Mouse (Mus musculus): ENCODE measurements at regions not wholly inside any gene's neighbourhood (a gene's known extent, or its start where the extent isn't known, plus 50 kb on each side); places are given as distances from the start of the nearest gene placed in this dataset.

- TF ChIP-seq CTCF (conservative IDR thresholded peaks at IDR 0.05; ENCODE audit: low read length) (no peak), NANOG (IDR thresholded peaks at IDR 0.05; ENCODE audit: borderline replicate concordance, low read length) (no peak)
These were observed 157.8 kb upstream of the Lrfn2 start for GRCm38 (mm10) chr17:48774172-48774890.
